Mouse (Mus musculus) forebrain, embryonic 13.5 days (tissue): ENCODE measurements around the gene Zbtb8a. TPM values are rescaled to one million over a fixed set of nuclear protein-coding genes. Genes with fewer than 3 reads are reported as not detected.
A peak's percentile ranks its signal among the peaks of the same experiment; 100 is the strongest.

Experiments
- ATAC-seq: fragments of 200-750 bp; cut with Nextera tagmentation; 2 replicates; pipeline ENCODE4 v1.8.0; 2017
- H3K27ac ChIP-seq: fragments of 300-500 bp; sonication (generic); 2 replicates; pipeline ENCODE4 v1.5.1; 2015; ENCODE audit warnings: inconsistent platforms, mild to moderate bottlenecking, moderate library complexity
- H3K27me3 ChIP-seq: fragments of 300-500 bp; sonication (generic); 2 replicates; pipeline ENCODE4 v1.6.1; 2015; ENCODE audit warnings: mild to moderate bottlenecking, inconsistent platforms
- H3K36me3 ChIP-seq: fragments of 300-500 bp; sonication (generic); 2 replicates; pipeline ENCODE4 v1.6.1; 2015; ENCODE audit warnings: mild to moderate bottlenecking, inconsistent platforms; ENCODE audit not compliant: poor library complexity, severe bottlenecking
- H3K4me1 ChIP-seq: fragments of 300-500 bp; sonication (generic); 2 replicates; pipeline ENCODE4 v1.6.1; 2015; ENCODE audit warnings: inconsistent platforms
- H3K4me2 ChIP-seq: fragments of 300-500 bp; sonication (generic); 2 replicates; pipeline ENCODE4 v1.6.1; 2015; ENCODE audit warnings: inconsistent platforms, mild to moderate bottlenecking, moderate library complexity
- H3K4me3 ChIP-seq: fragments of 300-500 bp; sonication (generic); 2 replicates; pipeline ENCODE4 v1.5.1; 2015; ENCODE audit warnings: mild to moderate bottlenecking, inconsistent platforms
- H3K9ac ChIP-seq: fragments of 300-500 bp; sonication (generic); 2 replicates; pipeline ENCODE4 v1.6.1; 2015; ENCODE audit warnings: mild to moderate bottlenecking, inconsistent platforms
- H3K9me3 ChIP-seq: fragments of 300-500 bp; sonication (generic); replicated peaks from 2 replicates; pipeline ENCODE4 v1.6.1; 2016; ENCODE audit warnings: inconsistent platforms
- WGBS: fragments of 180-500 bp; shearing (Covaris S2); methylation state at CpG from one replicate; pipeline ENCODE4 v1.1.7; 2015; 5-methylcytosine and 5-hydroxymethylcytosine counted together
- polyA plus RNA-seq: library from polyadenylated mRNA; unstranded; fragments of >200 nt; fragmentation: Nextera tagmentation; extraction: Ambion mirVana; gene quantifications from 2 replicates; pipeline ENCODE4 v1.2.1, GENCODE M21; 2015

Gene Zbtb8a
- polyA plus RNA-seq, 1 experiment from 2014 or later = 12.9 TPM

DNA sequence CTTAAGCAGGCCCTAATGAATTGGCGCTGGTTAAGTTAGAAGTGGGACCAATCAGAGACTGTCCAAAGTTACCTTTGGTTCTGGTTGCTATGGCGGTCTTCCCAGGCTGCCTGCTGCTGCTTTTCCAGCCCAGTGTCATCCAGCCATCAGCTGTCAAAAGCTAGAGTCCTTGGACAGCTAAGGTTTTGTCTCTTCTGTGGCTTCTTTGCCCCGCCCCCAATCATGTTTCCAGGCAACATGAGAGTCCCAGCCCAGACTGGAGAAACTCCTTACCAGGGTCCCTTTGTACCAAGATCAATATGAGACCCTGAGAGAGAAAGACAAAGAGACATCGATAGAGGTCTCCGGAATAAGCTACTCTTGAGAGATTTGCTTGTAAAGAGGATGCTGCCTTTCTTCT, 10.5 kb upstream of the Zbtb8a start:
- no peak for ATAC-seq

GRCm38 (mm10) chr4:129386989-129387388, 9.1 kb upstream of the Zbtb8a start:
- Histone ChIP-seq H3K9me3 (no peaks in the 10 kb centered on the region), H3K4me1 (no peaks in the 10 kb centered on the region), H3K4me3 (no peak overlapping the region), H3K4me2 (no peak overlapping the region), H3K9ac (no peak overlapping the region), H3K36me3 (no peaks in the 10 kb centered on the region), H3K27me3 (no peaks in the 10 kb centered on the region), H3K27ac (no peak overlapping the region)
- WGBS = 86% methylated on average over 2 of the region's 2 CpGs
- no peak for ATAC-seq

More for the DNA sequence above, 10.5 kb upstream of the Zbtb8a start:
- Histone ChIP-seq H3K4me3 (no peak overlapping the region), H3K36me3 (no peaks in the 10 kb centered on the region), H3K9ac (no peak overlapping the region), H3K9me3 (no peaks in the 10 kb centered on the region), H3K4me1 (no peaks in the 10 kb centered on the region), H3K27me3 (no peaks in the 10 kb centered on the region), H3K27ac (no peak overlapping the region), H3K4me2 (no peak overlapping the region)
- 62% methylated on average over 5 of the region's 5 CpGs for WGBS

GRCm38 (mm10) chr4:129386269-129386946, 8.5 kb upstream of the Zbtb8a start:
- no peak for ATAC-seq
- 89% methylated on average over 8 of the region's 8 CpGs for WGBS

GRCm38 (mm10) chr4:129385685-129386084, 7.8 kb upstream of the Zbtb8a start:
- Histone ChIP-seq H3K9ac (no peak overlapping the region), H3K4me2 (no peak overlapping the region), H3K27ac (no peak overlapping the region), H3K27me3 (no peaks in the 10 kb centered on the region), H3K4me1 (no peaks in the 10 kb centered on the region), H3K9me3 (no peaks in the 10 kb centered on the region), H3K4me3 (no peak overlapping the region), H3K36me3 (no peaks in the 10 kb centered on the region)
- WGBS = 95% methylated on average over 11 of the region's 11 CpGs
- no peak for ATAC-seq

More at GRCm38 (mm10) chr4:129386269-129386946, 8.5 kb upstream of the Zbtb8a start:
- Histone ChIP-seq H3K27me3 (no peaks in the 10 kb centered on the region), H3K27ac (no peak overlapping the region), H3K4me3 (no peak overlapping the region), H3K9me3 (no peaks in the 10 kb centered on the region), H3K9ac (no peak overlapping the region), H3K4me2 (no peak overlapping the region), H3K4me1 (no peaks in the 10 kb centered on the region), H3K36me3 (no peaks in the 10 kb centered on the region)

DNA sequence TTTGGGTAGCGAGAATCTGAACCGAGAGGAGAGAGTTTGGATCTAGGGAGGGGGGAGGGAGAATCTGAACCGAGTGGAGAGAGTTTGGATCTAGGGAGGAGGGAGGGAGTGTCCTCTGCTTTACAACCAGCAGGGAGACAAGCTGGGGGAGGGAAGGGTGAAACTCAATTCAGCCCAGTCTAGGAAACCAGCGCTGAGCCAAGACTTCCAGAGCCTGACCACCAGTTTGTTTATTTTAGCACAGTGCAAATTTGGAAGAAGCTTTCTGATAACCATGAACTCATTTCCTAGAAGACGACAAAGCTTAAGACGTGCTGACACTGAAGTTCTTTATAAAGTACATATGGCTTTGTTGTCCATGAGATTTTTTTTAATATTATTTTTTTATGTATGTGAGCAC, 6.5 kb upstream of the Zbtb8a start:
- 39% methylated on average over 6 of the region's 6 CpGs for WGBS
- H3K9ac ChIP-seq = no peak overlapping the region
- ATAC-seq = no peak

DNA sequence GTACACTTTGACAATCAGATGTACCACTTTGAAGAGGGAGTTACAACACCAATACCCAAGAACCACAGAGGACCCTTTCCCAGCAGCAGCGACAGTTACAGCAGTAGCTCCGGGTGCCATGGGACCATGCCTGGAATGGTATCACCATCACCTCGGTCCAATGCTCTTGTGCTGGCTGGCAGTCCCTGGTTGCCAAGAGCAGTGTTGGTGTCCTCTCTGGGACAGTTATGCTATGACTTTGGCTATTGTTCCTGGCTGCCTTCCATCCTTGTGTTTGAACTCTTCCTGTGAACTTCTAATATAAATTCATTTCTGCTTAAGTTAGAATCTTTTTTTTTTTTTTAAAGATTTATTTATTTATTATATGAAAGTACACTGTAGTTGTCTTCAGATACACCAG, 5.7 kb upstream of the Zbtb8a start:
- Histone ChIP-seq H3K9me3 (no peaks in the 10 kb centered on the region), H3K36me3 (no peaks in the 10 kb centered on the region), H3K27me3 (peaks cover 13% of the 10 kb centered on the region), H3K4me1 (no peaks in the 10 kb centered on the region), H3K9ac (no peak overlapping the region), H3K4me2 (no peak overlapping the region), H3K4me3 (no peak overlapping the region), H3K27ac (no peak overlapping the region)
- 89% methylated on average over 3 of the region's 3 CpGs for WGBS
- no peak for ATAC-seq

More for the DNA sequence above, 6.5 kb upstream of the Zbtb8a start:
- H3K9me3 ChIP-seq = no peaks in the 10 kb centered on the region
- no peak overlapping the region for H3K4me2 ChIP-seq
- H3K4me3 ChIP-seq = no peak overlapping the region
- peaks cover 6% of the 10 kb centered on the region; the same call in 1 of the 2 replicates for H3K27me3 ChIP-seq
- H3K4me1 ChIP-seq = no peaks in the 10 kb centered on the region
- H3K36me3 ChIP-seq = no peaks in the 10 kb centered on the region
- H3K27ac ChIP-seq = no peak overlapping the region

DNA sequence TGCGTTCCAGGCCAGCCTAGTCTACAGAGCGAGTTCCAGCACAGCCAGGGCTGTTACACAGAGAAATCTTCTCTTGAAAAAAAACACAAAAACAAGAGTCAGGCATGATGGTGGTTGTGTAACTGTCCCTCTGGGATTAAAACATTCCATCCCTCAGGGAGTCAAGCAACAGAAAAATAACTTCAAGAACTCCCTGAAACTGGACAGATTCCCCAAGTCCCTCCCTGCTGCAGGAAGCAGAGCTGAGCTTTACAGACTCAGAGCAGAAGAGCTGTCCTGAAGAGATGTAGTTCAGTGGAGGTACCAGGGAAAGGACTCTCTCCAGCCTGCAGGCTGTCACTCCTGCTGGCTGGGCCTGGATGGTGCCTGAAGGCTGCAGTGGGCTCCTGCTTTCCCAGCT, 4.6 kb upstream of the Zbtb8a start:
- Histone ChIP-seq H3K27me3 (peaks cover 16% of the 10 kb centered on the region), H3K9me3 (no peaks in the 10 kb centered on the region), H3K4me2 (no peak overlapping the region), H3K4me1 (no peaks in the 10 kb centered on the region), H3K4me3 (no peak overlapping the region), H3K27ac (no peak overlapping the region), H3K36me3 (no peaks in the 10 kb centered on the region), H3K9ac (no peak overlapping the region)
- 97% methylated on average over 2 of the region's 2 CpGs for WGBS
- no peak for ATAC-seq

DNA sequence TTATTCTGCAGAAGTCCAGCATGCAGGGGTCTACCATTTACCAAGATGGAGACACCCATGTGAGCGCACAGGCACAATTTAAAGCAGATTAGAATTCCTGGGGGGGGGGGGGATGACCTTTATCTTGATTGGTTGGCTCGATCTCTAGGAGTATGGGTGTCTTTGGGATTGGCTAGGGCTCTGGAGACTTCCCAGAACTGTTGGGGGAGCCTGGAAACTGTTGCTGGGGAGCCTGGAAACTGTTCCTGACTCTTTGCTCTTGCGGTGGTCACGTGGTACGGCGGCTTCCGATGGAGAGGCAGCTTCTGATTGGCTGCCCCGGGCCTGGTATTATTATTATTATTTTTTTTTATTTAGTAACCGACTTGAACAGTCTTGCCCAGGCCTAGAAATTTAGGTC, 4.1 kb upstream of the Zbtb8a start:
- WGBS = 88% methylated on average over 9 of the region's 9 CpGs
- H3K36me3 ChIP-seq = no peaks in the 10 kb centered on the region
- no peaks in the 10 kb centered on the region for H3K4me1 ChIP-seq
- H3K9me3 ChIP-seq = no peaks in the 10 kb centered on the region
- peaks cover 16% of the 10 kb centered on the region for H3K27me3 ChIP-seq
- no peak overlapping the region for H3K27ac ChIP-seq
- H3K4me3 ChIP-seq = no peak overlapping the region
- no peak overlapping the region for H3K4me2 ChIP-seq
- no peak overlapping the region for H3K9ac ChIP-seq
- ATAC-seq = no peak

DNA sequence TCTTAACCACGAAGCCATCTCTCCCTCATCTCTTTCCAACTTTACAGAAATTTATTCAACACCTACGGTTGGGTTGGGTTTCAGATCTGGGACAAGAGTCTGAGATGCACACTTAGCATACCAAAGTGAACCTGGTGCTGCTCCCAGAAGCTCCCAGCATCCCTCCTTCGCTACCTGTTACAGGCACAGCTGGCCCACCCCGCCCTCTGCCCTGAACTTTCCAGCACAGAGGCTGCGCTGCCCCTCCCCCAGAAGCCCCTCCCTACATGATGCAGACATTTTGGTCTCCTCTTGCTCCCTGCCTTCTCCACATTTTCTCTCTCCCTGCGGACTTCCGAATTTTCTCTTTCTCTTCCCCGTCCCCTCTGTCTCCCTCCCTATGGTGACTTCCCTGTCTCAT, 3.2 kb upstream of the Zbtb8a start:
- Histone ChIP-seq H3K4me1 (peaks cover 5% of the 10 kb centered on the region; the same call in 1 of the 2 replicates), H3K27me3 (peaks cover 21% of the 10 kb centered on the region), H3K9me3 (no peaks in the 10 kb centered on the region), H3K27ac (no peak overlapping the region), H3K9ac (no peak overlapping the region), H3K4me3 (no peak overlapping the region), H3K4me2 (no peak overlapping the region), H3K36me3 (no peaks in the 10 kb centered on the region)
- ATAC-seq = no peak
- WGBS = 83% methylated on average over 8 of the region's 8 CpGs

DNA sequence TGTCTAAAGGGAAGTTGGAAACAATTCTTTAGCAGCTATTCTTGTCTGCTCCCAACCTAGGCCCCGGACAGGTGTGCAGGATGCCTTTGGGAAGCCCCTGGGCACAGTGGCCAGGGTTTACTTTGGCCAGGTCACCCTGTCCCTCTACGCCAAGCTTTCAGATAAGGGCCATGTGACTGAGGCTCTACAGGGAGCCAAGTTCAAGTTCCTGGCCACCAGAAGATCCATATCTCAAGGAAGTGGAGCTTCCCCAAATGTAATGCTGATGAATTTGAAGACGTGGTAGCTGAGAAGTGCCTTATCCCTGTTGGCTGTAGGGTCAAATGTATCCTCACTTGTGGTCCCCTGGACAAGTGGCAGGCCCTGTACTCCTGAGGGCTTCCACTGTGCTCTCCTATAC, 1.9 kb upstream of the Zbtb8a start:
- H3K9me3 ChIP-seq = no peaks in the 10 kb centered on the region
- no peak overlapping the region for H3K4me2 ChIP-seq
- peaks cover 9% of the 10 kb centered on the region for H3K4me1 ChIP-seq
- H3K36me3 ChIP-seq = no peaks in the 10 kb centered on the region
- H3K27ac ChIP-seq = no peak overlapping the region
- no peak overlapping the region for H3K4me3 ChIP-seq
- 91% methylated on average over 3 of the region's 3 CpGs for WGBS
- peaks cover 27% of the 10 kb centered on the region for H3K27me3 ChIP-seq
- ATAC-seq = no peak
- H3K9ac ChIP-seq = no peak overlapping the region

DNA sequence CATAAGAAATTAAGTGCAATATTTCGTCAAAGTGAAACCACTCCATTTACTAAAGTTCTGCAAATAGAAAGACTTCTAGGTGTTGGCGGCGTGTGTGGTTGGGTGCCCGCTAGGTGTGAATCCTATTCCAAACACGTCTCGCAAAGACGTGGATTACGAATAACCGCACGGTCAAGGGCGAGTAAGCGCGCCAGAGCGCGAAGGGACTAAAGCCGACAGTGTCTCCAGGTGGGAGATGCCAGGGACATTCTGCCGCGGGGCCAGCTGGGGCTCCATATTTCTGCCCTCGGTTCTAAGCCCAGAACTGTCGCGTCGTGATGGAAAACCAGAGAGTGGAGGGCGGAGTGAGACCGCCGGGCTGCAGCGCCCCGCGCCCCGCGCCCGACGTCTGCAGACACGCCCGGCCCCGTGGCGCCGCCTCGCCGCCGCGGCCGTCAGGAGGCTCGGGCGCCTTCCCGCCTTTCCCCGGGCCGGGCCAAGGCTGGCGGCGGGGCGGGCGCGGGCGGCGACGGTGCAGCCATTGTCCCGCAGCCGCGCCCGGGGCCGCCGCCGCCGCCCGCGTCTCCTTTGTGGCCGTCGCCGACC, 863 bp downstream of the Zbtb8a start:
- peak overlapping the region; percentile 90 for H3K9ac ChIP-seq
- H3K4me1 ChIP-seq = peaks cover 11% of the 10 kb centered on the region
- peak overlapping the region; percentile 86 for H3K27ac ChIP-seq
- WGBS = under 1% methylated on average over 38 of the region's 68 CpGs
- H3K4me3 ChIP-seq = peak overlapping the region; percentile 76
- peaks cover 30% of the 10 kb centered on the region for H3K27me3 ChIP-seq
- H3K36me3 ChIP-seq = no peaks in the 10 kb centered on the region
- H3K4me2 ChIP-seq = peak overlapping the region; percentile 71
- ATAC-seq = peak; percentile 74
- no peaks in the 10 kb centered on the region for H3K9me3 ChIP-seq

- Histone ChIP-seq H3K9me3 (no peaks in the 10 kb centered on the region), H3K9ac (no peak overlapping the region), H3K27ac (no peak overlapping the region), H3K36me3 (no peaks in the 10 kb centered on the region), H3K4me3 (no peak overlapping the region), H3K4me2 (no peak overlapping the region), H3K4me1 (peaks cover 11% of the 10 kb centered on the region), H3K27me3 (peaks cover 30% of the 10 kb centered on the region)
- no peak for ATAC-seq
- WGBS = 76% methylated on average over 5 of the region's 5 CpGs
Observed at GRCm38 (mm10) chr4:129375821-129376220, 2.1 kb downstream of the Zbtb8a start.

- no peak for ATAC-seq
- no peak overlapping the region for H3K4me3 ChIP-seq
- H3K4me2 ChIP-seq = no peak overlapping the region
- 5% methylated on average over 6 of the region's 6 CpGs for WGBS
- H3K9ac ChIP-seq = no peak overlapping the region
- H3K27ac ChIP-seq = no peak overlapping the region
- H3K27me3 ChIP-seq = peaks cover 30% of the 10 kb centered on the region
- H3K36me3 ChIP-seq = no peaks in the 10 kb centered on the region
- H3K4me1 ChIP-seq = peaks cover 11% of the 10 kb centered on the region
- H3K9me3 ChIP-seq = no peaks in the 10 kb centered on the region
Observed at GRCm38 (mm10) chr4:129375000-129375399, 2.9 kb downstream of the Zbtb8a start.
